Mouse (Mus musculus) liver, adult 2 months (tissue): Measurements from ENCODE around the gene Gm20388. TPM values are rescaled to one million over a fixed set of nuclear protein-coding genes. Genes with fewer than 3 reads are reported as not detected.

ENCODE experiments used
- DNase-seq: peaks from one replicate; pipeline ENCODE4 v3.0.0-alpha.2; 2011; ENCODE audit warnings: low read depth, low spot score; ENCODE audit errors: extremely low read depth
- H3K27ac ChIP-seq: fragments of 200-500 bp; replicated peaks from 2 replicates; pipeline ENCODE4 v1.5.1; 2012; ENCODE audit warnings: low read depth, mild to moderate bottlenecking, control low read depth, inconsistent platforms, low read length; ENCODE audit not compliant: insufficient read depth
- H3K27me3 ChIP-seq: fragments of 200-500 bp; 2 replicates; pipeline ENCODE4 v1.6.1; 2012; ENCODE audit warnings: mild to moderate bottlenecking, moderate library complexity, low read length, inconsistent platforms; ENCODE audit not compliant: control insufficient read depth, insufficient read depth
- H3K36me3 ChIP-seq: fragments of 200-500 bp; 2 replicates; pipeline ENCODE4 v1.6.1; 2012; ENCODE audit warnings: low read length, inconsistent platforms; ENCODE audit not compliant: control insufficient read depth, insufficient read depth
- H3K4me1 ChIP-seq: fragments of 200-500 bp; 2 replicates; pipeline ENCODE4 v1.6.1; 2011; ENCODE audit warnings: low read length; ENCODE audit not compliant: control insufficient read depth, insufficient read depth
- H3K4me3 ChIP-seq: fragments of 200-500 bp; 2 replicates; pipeline ENCODE4 v1.5.1; 2011; ENCODE audit warnings: low read depth, mild to moderate bottlenecking, control low read depth, low read length, moderate library complexity; ENCODE audit not compliant: insufficient read depth
- H3K79me2 ChIP-seq: fragments of 200-500 bp; 2 replicates; pipeline ENCODE4 v1.6.1; 2012; ENCODE audit warnings: inconsistent platforms, mild to moderate bottlenecking, low read length, moderate library complexity; ENCODE audit not compliant: control insufficient read depth, insufficient read depth
- H3K9ac ChIP-seq: fragments of 200-500 bp; 2 replicates; pipeline ENCODE4 v1.6.1; 2012; ENCODE audit warnings: low read depth, mild to moderate bottlenecking, control low read depth, inconsistent platforms, low read length
- CTCF ChIP-seq: fragments of 200-500 bp; IDR thresholded peaks from 2 replicates; pipeline ENCODE4 v1.5.1; 2011; ENCODE audit warnings: low read depth, low read length, control low read depth
- POLR2A ChIP-seq: fragments of 200-500 bp; IDR thresholded peaks from 2 replicates; pipeline ENCODE4 v1.6.1; 2011; ENCODE audit warnings: low read length, control low read depth; ENCODE audit not compliant: insufficient read depth; ENCODE audit errors: extremely low read depth
- WGBS: fragments of 180-500 bp; shearing (Covaris S2); methylation state at CpG from one replicate; pipeline ENCODE4 v1.1.7; 2018; 5-methylcytosine and 5-hydroxymethylcytosine counted together
- polyA plus RNA-seq: library from polyadenylated mRNA; depleted of rRNA; stranded (reverse); fragments of >200 nt; gene quantifications from 2 replicates; pipeline ENCODE4 v1.2.3, GENCODE M21; 2012
- total RNA-seq: library from RNA; depleted of rRNA; stranded (reverse); fragments of >200 nt; gene quantifications from 2 replicates; pipeline ENCODE4 v1.2.3, GENCODE M21; 2014

The Gm20388 gene
- total and polyA plus RNA-seq, 2 experiments: 6.4 to 19.9 TPM

- Histone ChIP-seq H3K9ac (no peak overlapping the region), H3K79me2 (no peaks in the 10 kb centered on the region), H3K36me3 (no peaks in the 10 kb centered on the region), H3K27ac (peak overlapping the region; percentile 85), H3K4me1 (peaks cover 15% of the 10 kb centered on the region), H3K27me3 (no peaks in the 10 kb centered on the region), H3K4me3 (no peak overlapping the region)
- no peak for TF ChIP-seq CTCF
- TF ChIP-seq POLR2A: no peak
- no peak for DNase-seq
- 45% methylated on average over 13 of the region's 13 CpGs for WGBS
Observed at GRCm38 (mm10) chr8:121584730-121585129, 1674.1 kb downstream of the Gm20388 start.

GRCm38 (mm10) chr8:121585159-121585825 is 1674.7 kb downstream of the Gm20388 start:
- Histone ChIP-seq H3K79me2 (0 out of 2 replicates have a peak, but pooled peaks cover under 1% of the 10 kb centered on the region), H3K4me3 (peak overlapping the region; percentile 68), H3K27me3 (no peaks in the 10 kb centered on the region), H3K36me3 (no peaks in the 10 kb centered on the region), H3K27ac (peak overlapping the region; percentile 85), H3K9ac (peak overlapping the region; percentile 79), H3K4me1 (peaks cover 11% of the 10 kb centered on the region)
- WGBS: under 1% methylated on average over 47 of the region's 47 CpGs
- peak; percentile 97 for DNase-seq
- TF ChIP-seq POLR2A: peak; percentile 88
- TF ChIP-seq CTCF: no peak

- no peak for DNase-seq
- H3K36me3 ChIP-seq: peaks cover 4% of the 10 kb centered on the region
- no peak overlapping the region for H3K9ac ChIP-seq
- peaks cover 18% of the 10 kb centered on the region for H3K4me1 ChIP-seq
- H3K27ac ChIP-seq: no peak overlapping the region
- no peaks in the 10 kb centered on the region for H3K27me3 ChIP-seq
- H3K79me2 ChIP-seq: peaks cover 35% of the 10 kb centered on the region
- TF ChIP-seq CTCF: no peak
- no peak for TF ChIP-seq POLR2A
- H3K4me3 ChIP-seq: no peak overlapping the region
- WGBS: 90% methylated on average over 4 of the region's 4 CpGs
Observed at GRCm38 (mm10) chr8:121588750-121589149, 1678.1 kb downstream of the Gm20388 start.

GRCm38 (mm10) chr8:121589205-121589726 is 1678.6 kb downstream of the Gm20388 start:
- Histone ChIP-seq H3K4me1 (peaks cover 18% of the 10 kb centered on the region), H3K79me2 (peaks cover 39% of the 10 kb centered on the region), H3K36me3 (peaks cover 4% of the 10 kb centered on the region), H3K4me3 (no peak overlapping the region), H3K9ac (no peak overlapping the region), H3K27ac (no peak overlapping the region), H3K27me3 (no peaks in the 10 kb centered on the region)
- TF ChIP-seq CTCF: no peak
- no peak for TF ChIP-seq POLR2A
- 85% methylated on average over 2 of the region's 2 CpGs for WGBS
- DNase-seq: no peak

- H3K36me3 ChIP-seq: peaks cover 12% of the 10 kb centered on the region
- peaks cover 43% of the 10 kb centered on the region for H3K79me2 ChIP-seq
- H3K27ac ChIP-seq: peak within 1 kb of the TSS; percentile 73
- no peaks in the 10 kb centered on the region for H3K27me3 ChIP-seq
- peaks cover 14% of the 10 kb centered on the region for H3K4me1 ChIP-seq
- WGBS: under 1% methylated on average over 94 of the region's 94 CpGs
- H3K4me3 ChIP-seq: peak within 1 kb of the TSS; percentile 88
- peak; percentile 68 for DNase-seq
- peak within 1 kb of the TSS; percentile 96 for H3K9ac ChIP-seq
- peak; percentile 90 for TF ChIP-seq POLR2A
- TF ChIP-seq CTCF: no peak
Observed at GRCm38 (mm10) chr8:121590203-121591177, 1679.8 kb downstream of the Gm20388 start, which contains the start of gene Map1lc3b. Gene Map1lc3b (plus strand): TSS chr8:121590361.
